Mouse (Mus musculus): ENCODE measurements around the gene Nbea. TPM values are rescaled to one million over a fixed set of nuclear protein-coding genes. Genes with fewer than 3 reads are reported as not detected.

Nbea gene
- polyA plus RNA-seq, 1 experiment from 2014 or later, result 0.03 TPM

DNA sequence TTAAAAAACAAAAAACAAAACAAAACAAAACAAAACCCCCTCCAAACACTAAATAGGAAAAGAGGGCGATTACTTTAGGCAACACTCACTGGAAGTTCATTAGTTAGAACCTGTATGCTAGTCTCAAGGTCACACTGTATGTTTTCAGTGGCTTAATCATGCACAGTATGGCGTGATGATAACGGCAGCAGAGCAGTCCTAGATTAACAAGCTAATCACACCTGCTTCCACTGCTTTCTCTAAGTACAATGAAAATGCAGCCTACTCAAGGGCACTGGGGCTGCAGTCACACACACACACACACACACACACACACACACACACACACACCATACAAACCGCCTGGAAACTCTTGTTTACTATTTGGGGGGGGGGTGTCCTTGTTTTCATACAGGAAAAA lies 406.0 kb downstream of the Nbea start:
- no peak overlapping the region for H3K4me3 ChIP-seq (ENCODE audit: inconsistent target)
- H3K36me3 ChIP-seq (ENCODE audit: inconsistent target), result no peaks in the 10 kb centered on the region
- no peaks in the 10 kb centered on the region for H3K79me2 ChIP-seq (ENCODE audit: inconsistent target)
- WGBS (ENCODE audit: missing documents), result 91% methylated on average over 3 of the region's 4 CpGs
- H3K27ac ChIP-seq, result no peak overlapping the region

DNA sequence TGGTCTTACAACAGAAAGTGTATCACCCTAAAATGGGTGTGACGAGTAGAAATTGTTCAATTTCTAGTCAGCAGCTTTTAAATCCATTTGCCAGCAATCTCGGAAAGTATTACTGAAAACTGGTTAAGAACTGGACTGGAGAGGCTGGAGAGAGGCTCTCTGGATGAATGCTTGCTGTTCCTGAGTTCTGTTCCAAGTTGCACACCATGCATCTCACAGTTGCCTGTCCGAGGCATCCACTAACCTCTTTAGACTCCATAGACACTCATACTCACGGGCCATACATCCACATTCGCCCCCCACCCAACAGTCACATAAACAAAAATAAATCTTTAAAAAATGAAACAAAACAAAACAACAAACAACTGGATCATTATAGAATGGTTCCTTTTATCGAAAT lies 407.7 kb downstream of the Nbea start:
- no peak overlapping the region for H3K4me3 ChIP-seq (ENCODE audit: inconsistent target)
- WGBS (ENCODE audit: missing documents), result 88% methylated on average over 6 of the region's 6 CpGs
- H3K36me3 ChIP-seq (ENCODE audit: inconsistent target), result no peaks in the 10 kb centered on the region
- no peaks in the 10 kb centered on the region for H3K79me2 ChIP-seq (ENCODE audit: inconsistent target)
- H3K27ac ChIP-seq, result no peak overlapping the region

DNA sequence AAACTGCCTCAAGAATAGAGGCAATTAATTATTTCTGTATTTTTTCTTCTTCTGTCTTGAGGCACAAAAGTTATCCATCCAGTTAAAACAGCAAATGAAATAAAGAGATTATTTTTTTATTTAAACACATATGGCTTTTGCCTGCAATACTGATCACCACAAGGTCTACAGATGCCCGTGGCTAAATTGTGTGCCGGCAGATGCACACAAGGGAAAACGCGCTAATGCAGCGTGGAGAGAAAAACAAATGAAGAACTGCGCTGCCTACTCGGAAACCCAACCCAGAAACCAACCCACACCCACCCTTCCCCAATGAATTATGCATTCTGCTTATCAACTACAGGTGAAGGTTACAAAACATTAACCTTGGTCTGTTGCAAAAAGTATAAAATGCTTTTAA lies 408.3 kb downstream of the Nbea start:
- Histone ChIP-seq H3K36me3 (ENCODE audit: inconsistent target) (no peaks in the 10 kb centered on the region), H3K79me2 (ENCODE audit: inconsistent target) (no peaks in the 10 kb centered on the region), H3K4me3 (ENCODE audit: inconsistent target) (no peak overlapping the region), H3K27ac (no peak overlapping the region)
- WGBS (ENCODE audit: missing documents), result 95% methylated on average over 7 of the region's 7 CpGs

DNA sequence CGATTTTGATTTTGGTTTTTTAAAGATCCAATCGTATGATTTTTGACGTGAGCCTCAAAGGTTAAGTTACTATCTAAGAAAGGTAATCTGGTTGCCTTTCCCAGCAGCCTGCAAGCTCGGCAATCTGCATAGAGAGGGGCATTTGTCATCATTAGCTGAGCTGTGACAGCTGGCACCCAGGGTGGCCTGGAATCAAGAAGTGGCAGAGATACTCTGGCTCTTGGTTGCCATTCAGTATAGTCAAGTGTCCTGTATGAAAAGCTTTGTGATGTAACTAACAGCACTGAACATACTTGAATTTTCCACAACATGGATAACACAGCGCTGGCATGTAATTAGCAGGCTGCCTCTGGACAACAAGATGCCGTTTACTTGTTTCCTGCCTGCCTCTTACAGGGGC lies 409.3 kb downstream of the Nbea start:
- no peaks in the 10 kb centered on the region for H3K79me2 ChIP-seq (ENCODE audit: inconsistent target)
- no peak overlapping the region for H3K27ac ChIP-seq
- no peaks in the 10 kb centered on the region for H3K36me3 ChIP-seq (ENCODE audit: inconsistent target)
- H3K4me3 ChIP-seq (ENCODE audit: inconsistent target), result no peak overlapping the region
- WGBS (ENCODE audit: missing documents), result 88% methylated on average over 6 of the region's 6 CpGs

DNA sequence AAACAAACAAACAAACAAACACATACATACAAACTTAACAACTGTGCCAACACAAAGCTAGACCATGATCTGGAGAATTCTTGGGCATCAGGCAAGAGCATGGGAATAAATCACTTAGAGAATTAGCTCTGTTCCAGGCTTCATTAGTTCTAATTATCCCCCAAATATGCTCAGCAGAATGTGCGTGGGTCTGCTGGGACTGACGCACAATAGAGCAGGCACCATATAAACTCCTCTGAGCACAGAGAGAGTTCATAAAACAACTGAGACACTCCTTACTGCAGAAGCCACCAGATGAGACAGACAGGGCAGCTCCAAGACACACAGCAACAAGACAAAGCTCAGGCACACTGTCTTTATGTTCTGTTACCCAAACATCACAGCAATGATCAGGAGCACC lies 414.2 kb downstream of the Nbea start:
- Histone ChIP-seq H3K27ac (no peak overlapping the region), H3K4me3 (ENCODE audit: inconsistent target) (no peak overlapping the region), H3K36me3 (ENCODE audit: inconsistent target) (no peaks in the 10 kb centered on the region), H3K79me2 (ENCODE audit: inconsistent target) (no peaks in the 10 kb centered on the region)
- 96% methylated on average over 2 of the region's 2 CpGs for WGBS (ENCODE audit: missing documents)

DNA sequence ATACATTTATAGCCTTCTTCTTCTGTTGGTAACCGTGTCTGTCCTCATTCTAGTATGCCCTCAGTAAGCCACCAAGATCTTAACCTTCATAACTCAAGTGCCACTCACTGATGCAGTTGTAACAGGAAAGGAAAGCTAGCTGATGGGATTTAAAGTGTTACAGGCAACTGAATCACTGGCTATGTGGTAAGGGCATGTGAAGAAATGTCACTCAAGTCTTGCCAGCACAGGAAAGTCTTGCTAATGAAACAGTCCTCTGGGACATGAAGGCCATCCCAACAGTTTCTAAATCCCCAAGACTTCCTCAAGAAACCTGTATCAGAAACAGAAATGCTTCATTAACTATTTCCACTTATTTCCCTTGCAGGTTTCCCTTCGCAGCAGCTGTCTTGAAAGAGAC lies 414.8 kb downstream of the Nbea start:
- H3K4me3 ChIP-seq (ENCODE audit: inconsistent target), result no peak overlapping the region
- no peak overlapping the region for H3K27ac ChIP-seq
- 85% methylated on average over 2 of the region's 2 CpGs for WGBS (ENCODE audit: missing documents)
- no peaks in the 10 kb centered on the region for H3K36me3 ChIP-seq (ENCODE audit: inconsistent target)
- H3K79me2 ChIP-seq (ENCODE audit: inconsistent target), result no peaks in the 10 kb centered on the region

DNA sequence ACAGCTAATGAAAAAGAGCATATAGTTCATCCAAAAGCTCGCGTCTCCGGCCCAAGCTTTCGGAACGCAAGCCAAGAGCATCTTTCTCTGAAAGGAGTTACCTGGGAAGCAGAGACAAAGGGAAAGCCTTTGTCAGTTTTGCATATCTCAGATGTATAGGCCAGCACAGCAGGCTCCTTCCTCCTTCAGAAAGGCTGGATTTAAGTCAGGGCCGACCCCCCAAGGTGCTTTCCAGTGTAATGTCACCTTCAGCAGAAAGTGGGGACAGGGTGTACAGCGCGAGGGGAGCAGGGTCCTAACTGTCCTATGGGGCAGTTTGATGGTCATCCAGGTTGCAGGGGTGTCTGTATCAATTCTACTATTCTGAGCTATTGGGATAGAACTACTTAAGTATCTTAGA lies 419.9 kb downstream of the Nbea start:
- 92% methylated on average over 8 of the region's 8 CpGs for WGBS (ENCODE audit: missing documents)
- no peaks in the 10 kb centered on the region for H3K36me3 ChIP-seq (ENCODE audit: inconsistent target)
- no peak overlapping the region for H3K4me3 ChIP-seq (ENCODE audit: inconsistent target)
- no peak overlapping the region for H3K27ac ChIP-seq
- H3K79me2 ChIP-seq (ENCODE audit: inconsistent target), result no peaks in the 10 kb centered on the region

DNA sequence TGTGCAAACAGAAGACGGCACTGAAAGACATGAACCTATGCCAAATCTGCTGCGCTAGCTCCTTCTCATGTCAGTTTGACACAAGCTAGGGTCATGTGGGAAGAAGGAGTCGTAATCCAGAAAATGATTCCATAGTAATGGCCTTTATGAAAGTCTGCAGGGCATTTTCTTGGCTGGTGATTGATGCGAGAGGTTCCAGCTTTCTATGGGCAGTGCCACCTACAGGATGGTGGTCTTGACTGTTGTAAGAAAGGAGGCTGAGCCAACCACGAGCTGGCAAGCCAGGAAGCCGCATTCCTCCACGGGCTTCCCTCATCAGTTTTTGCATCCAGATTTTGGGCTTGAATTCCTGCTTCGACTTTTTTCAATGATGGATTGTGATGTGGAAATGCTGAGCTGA lies 425.2 kb downstream of the Nbea start:
- H3K36me3 ChIP-seq (ENCODE audit: inconsistent target), result no peaks in the 10 kb centered on the region
- 59% methylated on average over 8 of the region's 8 CpGs for WGBS (ENCODE audit: missing documents)
- H3K27ac ChIP-seq, result no peak overlapping the region
- no peaks in the 10 kb centered on the region for H3K79me2 ChIP-seq (ENCODE audit: inconsistent target)
- no peak overlapping the region for H3K4me3 ChIP-seq (ENCODE audit: inconsistent target)

DNA sequence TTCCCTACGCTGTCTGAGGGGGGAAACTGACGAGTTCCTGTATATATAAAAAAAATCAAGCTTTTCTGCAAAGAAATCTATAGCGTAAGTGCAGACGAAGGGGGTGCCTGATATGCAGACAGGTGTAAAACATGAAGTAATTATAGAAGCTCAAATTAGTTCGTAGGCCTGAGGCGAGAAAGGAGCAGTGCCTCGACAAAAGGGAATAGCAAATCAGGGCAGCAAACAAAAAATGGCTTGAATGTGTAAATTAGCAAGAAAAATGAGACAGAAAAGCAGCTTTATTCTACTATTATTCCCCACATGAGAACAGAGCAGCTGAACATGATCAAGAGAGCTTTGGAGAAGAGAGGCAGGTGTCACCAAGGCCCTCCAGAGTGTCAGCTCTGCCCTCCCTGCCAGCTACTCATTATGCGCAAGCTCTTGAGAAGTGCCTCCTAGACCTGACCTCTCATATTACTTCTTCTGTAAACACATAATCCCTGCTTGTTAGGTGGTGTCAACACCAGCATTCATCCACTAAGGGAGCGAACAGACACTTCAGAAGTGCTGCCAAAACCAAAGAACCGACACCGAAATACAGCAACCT lies 426.8 kb downstream of the Nbea start:
- Histone ChIP-seq H3K79me2 (ENCODE audit: inconsistent target) (no peaks in the 10 kb centered on the region), H3K4me3 (ENCODE audit: inconsistent target) (no peak overlapping the region)
- WGBS (ENCODE audit: missing documents), result 96% methylated on average over 11 of the region's 11 CpGs

DNA sequence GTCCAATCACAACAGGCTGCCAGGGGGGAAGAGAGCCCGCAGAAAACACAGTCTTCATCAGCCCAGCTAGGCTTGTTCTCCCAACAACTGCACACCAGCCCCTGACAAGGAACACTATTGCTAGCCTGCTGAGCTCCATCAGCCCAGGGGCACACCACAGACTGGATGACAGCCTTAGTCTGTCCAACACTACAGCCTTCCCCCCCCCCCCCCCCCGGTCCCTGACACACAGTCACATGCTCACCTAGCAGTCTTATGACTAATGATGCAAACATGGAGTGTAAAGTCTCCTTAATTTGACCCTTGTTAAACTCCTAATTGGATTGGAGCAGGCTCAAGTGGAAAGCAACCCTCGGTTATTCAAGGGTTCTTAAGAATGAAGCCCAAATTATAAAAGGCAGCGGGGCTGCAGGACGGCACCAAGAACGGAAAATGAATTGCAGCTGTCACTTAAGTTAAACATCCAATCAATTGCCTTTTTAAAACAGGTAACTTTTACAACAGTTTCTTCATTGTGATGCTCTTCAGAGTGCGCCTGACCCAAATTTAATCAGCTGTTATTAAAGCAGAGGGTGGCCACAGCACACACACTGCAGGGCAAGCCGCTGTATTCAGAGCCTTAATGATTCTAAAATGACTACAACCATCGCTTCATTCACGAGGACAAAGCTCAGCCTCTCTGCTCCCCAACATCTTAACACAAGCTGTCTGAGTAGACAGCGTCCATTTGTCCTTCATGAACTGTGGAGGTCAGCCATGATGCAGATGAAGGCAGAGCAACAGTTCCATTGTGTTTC lies 427.5 kb downstream of the Nbea start:
- no peak overlapping the region for H3K4me3 ChIP-seq (ENCODE audit: inconsistent target)
- 98% methylated on average over 10 of the region's 11 CpGs for WGBS (ENCODE audit: missing documents)
- no peak overlapping the region for H3K27ac ChIP-seq
- no peaks in the 10 kb centered on the region for H3K79me2 ChIP-seq (ENCODE audit: inconsistent target)
- H3K36me3 ChIP-seq (ENCODE audit: inconsistent target), result no peaks in the 10 kb centered on the region

More for the DNA sequence above, 426.8 kb downstream of the Nbea start:
- Histone ChIP-seq H3K36me3 (ENCODE audit: inconsistent target) (no peaks in the 10 kb centered on the region), H3K27ac (no peak overlapping the region)

DNA sequence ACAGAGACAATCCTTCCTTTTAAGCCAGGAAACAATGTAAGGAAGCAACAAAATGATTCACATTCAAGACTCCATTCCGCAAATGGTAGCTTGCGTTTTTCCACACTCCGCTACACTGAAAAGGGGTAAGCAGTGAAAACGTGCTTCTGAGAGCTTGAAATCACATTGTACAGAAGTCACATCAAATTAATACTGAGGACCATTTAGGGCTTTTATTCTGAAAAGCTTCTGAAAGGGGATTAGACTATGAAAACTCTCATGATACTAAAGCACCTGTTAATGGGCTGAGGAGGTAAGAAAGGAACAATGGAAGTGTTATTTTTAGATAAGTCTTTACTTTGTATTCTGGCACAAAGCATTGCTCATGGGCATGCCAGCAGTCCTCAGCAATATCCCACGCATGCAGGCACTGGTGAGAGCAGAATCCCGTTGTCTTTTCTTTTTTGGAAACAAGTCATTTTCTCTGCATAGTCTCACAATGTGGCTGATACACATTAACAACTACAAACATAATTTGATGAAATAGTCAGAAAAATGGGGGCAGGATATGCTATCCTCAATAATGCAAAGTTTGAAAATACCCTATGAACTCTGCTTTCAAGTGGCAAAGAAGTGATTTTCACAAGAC lies 428.4 kb downstream of the Nbea start:
- WGBS (ENCODE audit: missing documents), result 94% methylated on average over 6 of the region's 6 CpGs
- Histone ChIP-seq H3K79me2 (ENCODE audit: inconsistent target) (no peaks in the 10 kb centered on the region), H3K36me3 (ENCODE audit: inconsistent target) (no peaks in the 10 kb centered on the region), H3K27ac (no peak overlapping the region), H3K4me3 (ENCODE audit: inconsistent target) (no peak overlapping the region)

DNA sequence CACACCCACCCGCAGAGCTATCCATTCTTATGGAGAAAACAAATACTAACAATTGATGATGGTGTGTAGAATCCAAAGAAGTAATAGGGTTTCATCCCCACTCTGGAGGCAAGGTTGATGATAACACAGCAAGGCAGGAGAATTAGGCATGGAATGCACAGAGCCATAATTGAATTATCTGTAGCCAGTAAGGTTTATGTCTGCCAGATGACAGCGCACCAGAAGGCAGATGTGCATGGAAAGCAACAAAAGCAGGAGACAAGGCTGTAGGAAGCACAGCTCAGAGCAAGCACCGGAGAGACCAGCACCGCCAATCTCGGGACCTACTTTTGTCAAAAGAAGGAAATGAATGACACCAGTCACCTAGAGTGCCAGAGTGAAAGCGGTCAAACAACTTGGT lies 429.6 kb downstream of the Nbea start:
- no peak overlapping the region for H3K4me3 ChIP-seq (ENCODE audit: inconsistent target)
- no peaks in the 10 kb centered on the region for H3K79me2 ChIP-seq (ENCODE audit: inconsistent target)
- H3K36me3 ChIP-seq (ENCODE audit: inconsistent target), result no peaks in the 10 kb centered on the region
- 99% methylated on average over 6 of the region's 6 CpGs for WGBS (ENCODE audit: missing documents)
- H3K27ac ChIP-seq, result no peak overlapping the region

DNA sequence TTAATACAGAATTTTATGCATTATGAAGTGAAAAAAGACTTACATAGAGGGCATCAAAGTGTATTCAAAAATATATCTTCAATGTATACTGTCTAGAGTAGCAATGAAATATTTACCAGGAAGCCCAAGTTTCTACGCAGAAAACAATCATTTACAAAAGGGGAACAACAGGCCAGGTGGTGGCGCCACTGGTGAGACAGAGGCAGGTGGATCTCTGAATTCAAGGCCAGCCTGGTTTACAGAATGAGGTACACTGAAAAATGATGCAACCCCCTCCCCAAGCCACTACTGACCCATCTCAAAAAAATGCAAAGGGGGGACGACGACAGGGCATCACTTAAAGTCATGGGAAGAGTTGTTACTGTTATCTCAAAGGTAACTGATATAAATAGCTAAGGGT lies 430.9 kb downstream of the Nbea start:
- H3K4me3 ChIP-seq (ENCODE audit: inconsistent target), result no peak overlapping the region
- H3K36me3 ChIP-seq (ENCODE audit: inconsistent target), result no peaks in the 10 kb centered on the region
- WGBS (ENCODE audit: missing documents), result 95% methylated on average over 4 of the region's 4 CpGs
- H3K27ac ChIP-seq, result no peak overlapping the region
- no peaks in the 10 kb centered on the region for H3K79me2 ChIP-seq (ENCODE audit: inconsistent target)

DNA sequence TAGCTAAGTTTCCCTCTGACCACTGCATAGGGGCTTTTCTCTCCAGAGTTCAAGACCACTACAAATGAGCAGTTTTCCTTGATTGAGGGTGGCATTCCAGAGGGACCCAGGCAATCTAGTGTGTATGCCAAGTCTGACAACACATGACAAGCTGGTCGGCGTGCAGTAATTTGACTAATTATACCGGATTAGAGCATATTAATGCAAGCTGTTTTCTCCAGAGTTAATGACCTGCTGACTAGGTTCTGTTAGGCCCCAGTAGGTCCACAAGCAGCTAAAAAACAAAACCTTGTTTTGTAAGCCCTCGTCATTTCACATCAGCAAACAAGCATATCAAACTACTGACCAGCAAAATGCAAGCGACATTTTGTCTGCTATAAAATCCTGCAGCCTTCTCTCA lies 432.1 kb downstream of the Nbea start:
- Histone ChIP-seq H3K79me2 (ENCODE audit: inconsistent target) (no peaks in the 10 kb centered on the region), H3K4me3 (ENCODE audit: inconsistent target) (no peak overlapping the region), H3K27ac (no peak overlapping the region), H3K36me3 (ENCODE audit: inconsistent target) (no peaks in the 10 kb centered on the region)
- WGBS (ENCODE audit: missing documents), result 87% methylated on average over 5 of the region's 5 CpGs

DNA sequence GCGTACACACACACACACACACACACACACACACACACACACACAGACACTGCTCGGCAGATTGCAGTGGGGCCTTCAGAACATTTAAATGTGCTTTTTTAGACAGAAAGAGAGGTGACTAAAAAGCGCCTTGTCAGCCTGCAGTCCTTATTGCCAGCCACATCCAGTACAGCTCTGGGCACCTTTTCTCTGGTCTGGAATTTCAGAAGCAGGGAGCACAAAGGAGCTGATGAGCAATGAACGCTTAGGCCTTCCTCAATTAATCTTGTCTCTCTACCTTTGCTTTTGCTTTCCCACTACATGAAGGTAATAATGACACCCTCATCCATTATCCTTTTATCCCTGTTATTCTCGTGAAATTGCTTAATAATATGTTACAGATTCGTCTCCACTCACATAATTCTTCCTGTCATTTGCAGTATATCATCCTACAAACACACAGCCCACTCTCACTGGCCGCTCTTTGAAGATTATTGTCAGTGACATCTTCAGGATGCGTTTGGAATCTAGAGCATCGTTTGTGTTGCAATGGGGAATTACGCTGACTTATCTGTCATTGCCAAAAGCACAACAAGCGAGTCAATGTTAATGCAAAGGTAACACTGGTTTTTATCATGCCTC lies 432.9 kb downstream of the Nbea start:
- no peaks in the 10 kb centered on the region for H3K36me3 ChIP-seq (ENCODE audit: inconsistent target)
- WGBS (ENCODE audit: missing documents), result 90% methylated on average over 11 of the region's 11 CpGs
- no peak overlapping the region for H3K27ac ChIP-seq
- H3K4me3 ChIP-seq (ENCODE audit: inconsistent target), result no peak overlapping the region
- no peaks in the 10 kb centered on the region for H3K79me2 ChIP-seq (ENCODE audit: inconsistent target)

All from macrophage (primary cell).